Comparison of ENCODE assay signal across 8 mouse cellular contexts in the genomic region with DNA sequence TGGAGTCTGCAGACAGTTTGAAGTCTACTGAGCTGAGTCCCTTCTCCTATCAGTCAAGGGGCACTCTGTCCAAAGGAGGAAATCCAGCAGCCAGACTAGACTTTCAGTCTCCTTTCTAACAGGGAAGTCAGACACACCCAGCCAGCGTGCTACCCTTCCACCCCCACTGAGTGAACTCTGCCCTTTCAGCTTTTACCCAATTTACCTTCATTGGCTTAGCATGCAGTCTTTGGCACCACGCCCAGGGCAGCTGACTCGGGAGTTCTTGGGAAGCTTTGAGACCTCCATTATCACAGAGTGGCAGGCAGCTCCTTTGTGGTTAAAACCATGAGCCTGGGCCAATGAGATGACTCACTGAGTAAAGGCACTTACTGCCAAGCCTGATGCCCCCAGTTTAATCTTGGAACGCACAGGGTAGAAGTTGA.
DNase-seq lines count a peak whose midpoint lies in the region; ATAC-seq lines count a peak whose summit lies in the region.

No protein-coding gene starts in this region.

- peak; percentile 52 to 54 for DNase-seq in frontal cortex, postnatal 10 days (ENCODE audit: low spot score in 2 of 2)
- no peak for DNase-seq in frontal cortex, postnatal 25 days (ENCODE audit: low spot score in 2 of 2)
- DNase-seq in adipocyte (ENCODE audit: low spot score): peak; percentile 59
- DNase-seq in heart, postnatal 25 days (ENCODE audit: low spot score): peak; percentile 70
- DNase-seq in left cerebral cortex, adult 9 months (ENCODE audit: low spot score in 2 of 2): peak; percentile 38 to 55
- peak; percentile 55 for DNase-seq in testis, postnatal 14 days (ENCODE audit: low spot score)

- intact Hi-C loops in heart, postnatal 25 days (cut with DNase I): no loop called here

- no peak overlapping the region for H3K27ac ChIP-seq in embryonic facial prominence, embryonic 15.5 days (replicated peaks)

- H3K36me3 ChIP-seq in embryonic facial prominence, embryonic 15.5 days: no peaks in the 10 kb centered on the region

- H3K4me2 ChIP-seq in embryonic facial prominence, embryonic 15.5 days (replicated peaks): no peak overlapping the region

- H3K4me1 ChIP-seq in embryonic facial prominence, embryonic 15.5 days: no peaks in the 10 kb centered on the region

- H3K4me3 ChIP-seq in embryonic facial prominence, embryonic 15.5 days (replicated peaks): no peak overlapping the region

- no peak overlapping the region for H3K9ac ChIP-seq in embryonic facial prominence, embryonic 15.5 days

- WGBS in embryonic facial prominence, embryonic 15.5 days: 32% methylated on average over 4 of the region's 4 CpGs

- H3K27me3 ChIP-seq in embryonic facial prominence, embryonic 15.5 days: no peaks in the 10 kb centered on the region

- no peaks in the 10 kb centered on the region for H3K9me3 ChIP-seq in embryonic facial prominence, embryonic 15.5 days (replicated peaks)

- peak; percentile 76 for ATAC-seq in embryonic facial prominence, embryonic 15.5 days (ENCODE audit: insufficient number of reproducible peaks, low FRiP score, low TSS enrichment, low read depth)
- ATAC-seq in megakaryocyte, adult 5-6 weeks (ENCODE audit: poor library complexity, severe bottlenecking): peak; percentile 55

Comparison
In these comparisons a context has a peak if more than half of its experiments do, and no peak if none do; other contexts are left out.
1. DNase-seq: peak in frontal cortex, postnatal 10 days (2 of 2), adipocyte (single experiment), heart, postnatal 25 days (single experiment), left cerebral cortex, adult 9 months (2 of 2) and testis, postnatal 14 days (single experiment); none in frontal cortex, postnatal 25 days (0 of 2).